Mouse (Mus musculus): ENCODE data around the gene Cyfip1. TPM values are rescaled to one million over a fixed set of nuclear protein-coding genes. Genes with fewer than 3 reads are reported as not detected.

Cyfip1 gene
- polyA plus RNA-seq, 1 experiment from 2014 or later = 128 TPM

DNA sequence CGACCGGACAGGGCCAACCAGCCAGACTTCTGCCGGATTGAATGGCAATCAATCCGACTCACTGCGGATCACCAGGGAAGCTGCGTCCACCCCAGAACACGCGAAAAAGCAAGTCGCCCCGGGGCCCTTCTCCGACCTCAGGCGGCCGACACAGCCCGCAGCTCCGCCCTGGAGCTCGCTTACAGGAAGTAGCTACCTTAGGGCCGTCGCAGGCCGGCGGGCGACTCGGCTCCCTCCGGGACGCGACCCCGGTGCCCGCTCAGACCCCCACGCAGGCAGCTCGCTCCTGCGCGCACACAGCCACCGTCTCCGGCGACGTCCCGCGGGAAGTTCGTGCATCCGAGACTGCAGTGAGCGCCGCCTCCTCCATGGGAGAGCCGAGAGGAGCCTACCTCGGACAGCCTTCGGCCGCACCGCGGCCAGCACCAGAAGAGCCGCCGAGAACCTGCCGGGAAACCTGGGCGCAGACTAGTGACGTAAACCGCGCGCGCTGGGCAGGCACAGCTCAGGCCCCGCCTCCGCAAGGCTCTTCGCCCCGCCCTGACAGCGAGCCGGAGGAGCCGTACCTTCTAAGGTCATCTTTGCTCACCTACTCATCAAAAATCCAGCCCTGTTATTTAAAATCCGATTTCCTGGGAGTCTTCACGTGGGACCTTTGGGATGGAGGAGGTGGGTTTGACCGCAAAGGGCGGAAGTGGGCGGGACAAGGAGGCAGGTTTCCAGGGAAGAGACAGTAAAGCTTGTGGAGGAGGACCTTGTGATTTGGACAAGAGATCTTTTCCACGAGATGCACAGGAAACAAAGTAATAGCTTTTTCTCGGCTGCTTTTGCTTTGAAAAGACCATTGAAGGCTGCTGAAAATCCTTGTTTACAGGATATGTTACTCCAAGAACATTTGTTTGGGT, 120.7 kb downstream of the Cyfip1 start, which contains the start of gene Nipa2:
TSS of gene Nipa2 (minus strand) at position 473 of the 905 bp plus-strand sequence.
- no peaks in the 10 kb centered on the region for H3K9me3 ChIP-seq (ENCODE audit: control insufficient read depth, low read depth, low read length)
- peak within 1 kb of the TSS; percentile 90 for H3K4me3 ChIP-seq (ENCODE audit: low read depth, low read length)
- peak within 1 kb of the TSS; percentile 91 for H3K27ac ChIP-seq (ENCODE audit: low read length)
- ATAC-seq (ENCODE audit: insufficient number of reproducible peaks, insufficient read depth, low FRiP score, low read depth) = peak; percentile 98
- peaks cover 4% of the 10 kb centered on the region; the same call in 1 of the 2 replicates for H3K4me1 ChIP-seq (ENCODE audit: control insufficient read depth, insufficient read depth, low read length)
- no peaks in the 10 kb centered on the region; the same call in 1 of the 2 replicates for H3K36me3 ChIP-seq (ENCODE audit: control insufficient read depth, insufficient read depth, low read length)
- WGBS = under 1% methylated on average over 70 of the region's 70 CpGs
- H3K27me3 ChIP-seq (ENCODE audit: control insufficient read depth, insufficient read depth, low read length) = no peaks in the 10 kb centered on the region
- peak within 1 kb of the TSS; percentile 93 for H3K9ac ChIP-seq (replicated peaks; ENCODE audit: low read depth, low read length)
- peak within 1 kb of the TSS; percentile 67 for H3K4me2 ChIP-seq (replicated peaks; ENCODE audit: low read depth, low read length)

DNA sequence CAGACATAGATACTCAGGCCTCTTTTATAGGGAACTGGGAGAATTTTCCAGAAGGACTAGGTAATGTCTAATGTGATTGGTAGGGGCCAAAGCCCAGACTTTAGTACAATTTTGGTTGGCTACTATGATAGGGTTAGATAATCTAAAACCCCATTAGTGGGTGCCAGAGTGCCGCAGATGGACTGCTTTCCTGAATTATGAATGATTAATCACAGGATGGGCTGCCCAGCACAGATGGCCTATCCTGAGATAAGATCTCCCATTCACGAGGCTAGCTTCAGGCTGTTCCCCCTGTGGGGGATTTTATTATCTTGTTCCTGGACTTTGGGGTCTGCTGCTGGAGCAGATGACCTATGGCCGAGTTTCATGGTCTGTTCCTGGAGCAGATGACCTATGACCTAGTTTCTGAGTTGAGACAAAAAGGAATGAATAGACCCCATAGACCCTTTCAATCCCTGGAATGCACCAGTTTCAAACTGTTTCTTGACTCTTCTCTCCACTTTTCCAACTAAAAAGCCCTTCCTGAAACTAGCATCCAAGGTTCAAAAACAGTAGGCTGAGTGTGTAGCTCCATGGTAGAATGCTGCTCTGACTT, 125.4 kb downstream of the Cyfip1 start:
- H3K4me1 ChIP-seq (ENCODE audit: control insufficient read depth, insufficient read depth, low read length) = peaks cover 7% of the 10 kb centered on the region; the same call in 1 of the 2 replicates
- no peak overlapping the region for H3K27ac ChIP-seq (ENCODE audit: low read length)

DNA sequence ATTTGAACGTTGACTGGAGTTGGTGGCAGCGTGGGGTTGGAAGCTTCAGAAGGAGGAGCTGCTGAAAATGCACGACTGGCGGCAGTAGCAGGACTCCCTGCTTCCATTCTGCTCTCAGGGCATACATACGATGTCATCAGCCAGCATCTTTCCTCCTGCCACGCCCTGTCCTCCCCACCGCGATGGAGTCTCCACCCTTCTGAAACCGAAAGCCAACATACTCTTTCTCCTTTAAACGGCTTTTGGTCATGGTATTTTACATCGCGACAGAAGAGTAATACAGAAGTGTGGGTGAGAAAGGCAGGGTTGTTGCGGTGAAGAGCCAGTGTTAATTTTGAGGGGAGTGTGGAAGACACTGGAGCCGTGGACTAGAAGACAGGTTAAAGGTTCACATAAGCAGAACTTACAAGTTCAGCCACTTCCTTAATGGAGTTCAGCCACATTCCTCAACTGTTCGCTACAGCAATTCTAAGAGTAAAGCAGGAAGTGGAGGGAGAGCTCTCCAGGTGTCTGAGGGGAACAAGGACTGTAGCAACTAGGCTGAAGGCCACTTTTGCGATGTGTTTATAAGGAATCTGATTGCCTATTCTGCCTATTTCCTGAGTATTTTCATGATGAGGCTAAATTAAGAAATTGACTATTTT, 126.8 kb downstream of the Cyfip1 start:
- H3K4me2 ChIP-seq (replicated peaks; ENCODE audit: low read depth, low read length) = peak overlapping the region; percentile 39
- peak overlapping the region; percentile 15; the same call in 1 of the 2 replicates for H3K4me3 ChIP-seq (ENCODE audit: low read depth, low read length)
- H3K9ac ChIP-seq (replicated peaks; ENCODE audit: low read depth, low read length) = no peak overlapping the region
- H3K27me3 ChIP-seq (ENCODE audit: control insufficient read depth, insufficient read depth, low read length) = no peaks in the 10 kb centered on the region
- H3K27ac ChIP-seq (ENCODE audit: low read length) = no peak overlapping the region
- 0 out of 2 replicates have a peak, but pooled peaks cover 3% of the 10 kb centered on the region for H3K4me1 ChIP-seq (ENCODE audit: control insufficient read depth, insufficient read depth, low read length)
- H3K36me3 ChIP-seq (ENCODE audit: control insufficient read depth, insufficient read depth, low read length) = no peaks in the 10 kb centered on the region
- no peaks in the 10 kb centered on the region for H3K9me3 ChIP-seq (ENCODE audit: control insufficient read depth, low read depth, low read length)
- 31% methylated on average over 16 of the region's 16 CpGs for WGBS
- ATAC-seq (ENCODE audit: insufficient number of reproducible peaks, insufficient read depth, low FRiP score, low read depth) = peak; percentile 8; the same call in 1 of the 2 replicates

More for the DNA sequence above, 125.4 kb downstream of the Cyfip1 start:
- Histone ChIP-seq H3K9ac (replicated peaks; ENCODE audit: low read depth, low read length) (no peak overlapping the region), H3K9me3 (ENCODE audit: control insufficient read depth, low read depth, low read length) (no peaks in the 10 kb centered on the region), H3K4me2 (replicated peaks; ENCODE audit: low read depth, low read length) (no peak overlapping the region), H3K4me3 (ENCODE audit: low read depth, low read length) (no peak overlapping the region), H3K36me3 (ENCODE audit: control insufficient read depth, insufficient read depth, low read length) (no peaks in the 10 kb centered on the region), H3K27me3 (ENCODE audit: control insufficient read depth, insufficient read depth, low read length) (no peaks in the 10 kb centered on the region)
- ATAC-seq (ENCODE audit: insufficient number of reproducible peaks, insufficient read depth, low FRiP score, low read depth) = no peak
- WGBS = 37% methylated on average over 3 of the region's 3 CpGs

DNA sequence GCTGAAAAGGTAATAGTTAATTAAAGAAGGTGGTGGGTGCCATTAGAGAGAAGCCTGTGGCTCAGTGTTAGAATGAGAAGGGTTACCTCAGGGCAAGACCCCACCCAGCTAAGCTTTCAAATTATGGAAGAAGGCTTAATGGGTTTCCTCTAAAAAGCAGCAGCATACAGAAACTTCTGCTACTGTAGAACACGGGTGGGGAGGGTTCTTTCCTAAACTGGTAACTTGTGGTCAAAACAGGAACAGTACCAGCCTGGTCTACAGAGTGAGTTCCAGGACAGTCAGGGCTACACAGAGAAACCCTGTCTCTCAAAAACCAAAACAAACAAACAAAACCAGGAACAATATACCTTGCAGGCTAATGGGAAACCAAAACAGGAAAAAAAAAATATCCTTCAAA, 127.9 kb downstream of the Cyfip1 start:
- ATAC-seq (ENCODE audit: insufficient number of reproducible peaks, insufficient read depth, low FRiP score, low read depth) = no peak
- Histone ChIP-seq H3K36me3 (ENCODE audit: control insufficient read depth, insufficient read depth, low read length) (no peaks in the 10 kb centered on the region), H3K4me3 (ENCODE audit: low read depth, low read length) (no peak overlapping the region), H3K4me1 (ENCODE audit: control insufficient read depth, insufficient read depth, low read length) (0 out of 2 replicates have a peak, but pooled peaks cover 3% of the 10 kb centered on the region), H3K27me3 (ENCODE audit: control insufficient read depth, insufficient read depth, low read length) (no peaks in the 10 kb centered on the region), H3K4me2 (replicated peaks; ENCODE audit: low read depth, low read length) (no peak overlapping the region), H3K9ac (replicated peaks; ENCODE audit: low read depth, low read length) (no peak overlapping the region), H3K27ac (ENCODE audit: low read length) (no peak overlapping the region), H3K9me3 (ENCODE audit: control insufficient read depth, low read depth, low read length) (no peaks in the 10 kb centered on the region)
- 79% methylated on average over 1 of the region's 1 CpGs for WGBS

DNA sequence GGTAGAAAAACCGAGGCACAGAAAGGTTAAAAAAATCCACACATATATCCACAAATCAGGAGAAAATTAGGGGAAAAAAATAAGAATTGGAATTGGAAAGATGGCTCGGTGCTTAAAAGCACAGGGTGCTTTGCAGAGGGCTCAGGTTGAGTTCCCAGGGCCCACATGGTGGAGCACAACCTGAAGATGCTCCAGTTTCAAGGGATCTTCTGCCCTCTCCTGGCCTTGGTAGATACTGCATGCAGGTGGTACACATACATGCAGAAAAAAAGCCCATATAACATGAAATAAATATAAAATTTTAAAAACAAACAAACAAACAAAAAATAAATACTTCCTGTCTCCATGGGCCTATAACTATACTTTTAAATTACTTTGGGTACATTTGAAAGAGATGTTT, 132.9 kb downstream of the Cyfip1 start:
- Histone ChIP-seq H3K36me3 (ENCODE audit: control insufficient read depth, insufficient read depth, low read length) (peaks cover 6% of the 10 kb centered on the region; the same call in 1 of the 2 replicates), H3K27me3 (ENCODE audit: control insufficient read depth, insufficient read depth, low read length) (no peaks in the 10 kb centered on the region), H3K4me3 (ENCODE audit: low read depth, low read length) (no peak overlapping the region), H3K9ac (replicated peaks; ENCODE audit: low read depth, low read length) (no peak overlapping the region), H3K9me3 (ENCODE audit: control insufficient read depth, low read depth, low read length) (no peaks in the 10 kb centered on the region), H3K4me2 (replicated peaks; ENCODE audit: low read depth, low read length) (no peak overlapping the region), H3K27ac (ENCODE audit: low read length) (no peak overlapping the region), H3K4me1 (ENCODE audit: control insufficient read depth, insufficient read depth, low read length) (no peaks in the 10 kb centered on the region)
- WGBS = 94% methylated on average over 2 of the region's 2 CpGs
- no peak for ATAC-seq (ENCODE audit: insufficient number of reproducible peaks, insufficient read depth, low FRiP score, low read depth)

DNA sequence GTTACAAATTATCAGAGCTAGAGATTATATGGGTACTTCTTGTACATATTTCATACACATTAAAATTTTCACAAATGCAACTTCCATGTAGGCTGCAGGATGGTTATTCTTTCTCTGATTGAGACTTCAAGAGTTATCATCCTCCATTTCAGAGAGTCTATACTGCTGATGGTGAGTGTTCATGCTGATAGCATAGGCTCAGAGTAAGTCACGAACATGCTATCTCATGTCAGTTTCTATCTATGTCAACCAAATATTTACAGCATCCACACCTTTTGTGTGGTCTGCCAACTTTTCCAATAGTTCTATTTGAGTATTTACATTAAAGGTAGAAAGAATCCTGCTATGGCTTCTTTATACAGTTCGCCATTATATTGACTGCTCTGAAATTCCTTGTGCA, 140.0 kb downstream of the Cyfip1 start:
- Histone ChIP-seq H3K36me3 (ENCODE audit: control insufficient read depth, insufficient read depth, low read length) (peaks cover 6% of the 10 kb centered on the region; the same call in 1 of the 2 replicates), H3K9me3 (ENCODE audit: control insufficient read depth, low read depth, low read length) (no peaks in the 10 kb centered on the region), H3K27ac (ENCODE audit: low read length) (no peak overlapping the region), H3K9ac (replicated peaks; ENCODE audit: low read depth, low read length) (no peak overlapping the region), H3K4me1 (ENCODE audit: control insufficient read depth, insufficient read depth, low read length) (no peaks in the 10 kb centered on the region), H3K27me3 (ENCODE audit: control insufficient read depth, insufficient read depth, low read length) (no peaks in the 10 kb centered on the region), H3K4me2 (replicated peaks; ENCODE audit: low read depth, low read length) (no peak overlapping the region), H3K4me3 (ENCODE audit: low read depth, low read length) (no peak overlapping the region)
- ATAC-seq (ENCODE audit: insufficient number of reproducible peaks, insufficient read depth, low FRiP score, low read depth) = no peak
- 89% methylated on average over 2 of the region's 2 CpGs for WGBS

Other genes starting within 250 kb of the Cyfip1 start
- gene Siglech, start 73.6 kb upstream of the Cyfip1 start, polyA plus RNA-seq (2014; fragmentation: Nextera tagmentation; extraction: Ambion mirVana) = 1.0 and 1.4 TPM in 2 replicates
- 36.1 and 37.0 TPM in 2 replicates for gene Tubgcp5, start 47.6 kb upstream of the Cyfip1 start, polyA plus RNA-seq (2014; fragmentation: Nextera tagmentation; extraction: Ambion mirVana)
- gene Nipa2, start 120.7 kb downstream of the Cyfip1 start, polyA plus RNA-seq (2014; fragmentation: Nextera tagmentation; extraction: Ambion mirVana) = 53.2 and 58.7 TPM in 2 replicates
- gene Nipa1, start 178.2 kb downstream of the Cyfip1 start, polyA plus RNA-seq (2014; fragmentation: Nextera tagmentation; extraction: Ambion mirVana) = 6.2 and 7.1 TPM in 2 replicates
- gene Herc2, start 208.5 kb downstream of the Cyfip1 start, polyA plus RNA-seq (2014; fragmentation: Nextera tagmentation; extraction: Ambion mirVana) = 31.1 and 35.0 TPM in 2 replicates

All from stomach, embryonic 14.5 days (tissue).